8 mouse cellular contexts compared by ENCODE assay signal in genomic region chr13:52976510-52977220, GRCm38 (mm10). TPM values are rescaled to one million over a fixed set of nuclear protein-coding genes. Genes with fewer than 3 reads are reported as not detected.
A peak's percentile ranks its signal among the peaks of the same experiment; 100 is the strongest.
DNase-seq lines count a peak whose midpoint lies in the region; ATAC-seq and TF ChIP-seq lines count a peak whose summit lies in the region.

No protein-coding gene starts in this region.

- no peaks in the 10 kb centered on the region for H3K9me3 ChIP-seq in forebrain, postnatal 0 days (ENCODE audit: low read length)
- no peaks in the 10 kb centered on the region for H3K9me3 ChIP-seq in intestine, postnatal 0 days (ENCODE audit: control insufficient read depth)
- no peaks in the 10 kb centered on the region for H3K9me3 ChIP-seq in midbrain, embryonic 13.5 days

- H3K27me3 ChIP-seq in forebrain, postnatal 0 days (ENCODE audit: insufficient read depth, low read length) = no peaks in the 10 kb centered on the region
- no peaks in the 10 kb centered on the region for H3K27me3 ChIP-seq in intestine, postnatal 0 days (replicated peaks; ENCODE audit: control insufficient read depth, insufficient read depth, low read length)
- no peaks in the 10 kb centered on the region for H3K27me3 ChIP-seq in midbrain, embryonic 13.5 days

- DNase-seq in gastrocnemius, postnatal 25 days = peak; percentile 54
- DNase-seq in gastrocnemius, postnatal 36 days = no peak
- DNase-seq in adrenal gland, adult 8-10 months = peak; percentile 78
- peak; percentile 25 for DNase-seq in forebrain, postnatal 0 days
- DNase-seq in left cerebral cortex, adult 18-20 months (ENCODE audit: low spot score in 2 of 2) = no peak
- no peak for DNase-seq in right cerebral cortex, postnatal 4 days

- WGBS in forebrain, postnatal 0 days = 9% methylated on average over 16 of the region's 16 CpGs
- WGBS in intestine, postnatal 0 days = 31% methylated on average over 16 of the region's 16 CpGs
- 24% methylated on average over 16 of the region's 16 CpGs for WGBS in midbrain, embryonic 13.5 days

- no peak for TF ChIP-seq CTCF in forebrain, postnatal 0 days (IDR thresholded peaks at IDR 0.05; ENCODE audit: low read depth)
- no peak for TF ChIP-seq CTCF in intestine, postnatal 0 days (IDR thresholded peaks at IDR 0.05; ENCODE audit: low read depth)

- H3K4me1 ChIP-seq in forebrain, postnatal 0 days (ENCODE audit: insufficient read depth) = peaks cover 18% of the 10 kb centered on the region
- H3K4me1 ChIP-seq in intestine, postnatal 0 days (replicated peaks; ENCODE audit: control insufficient read depth, insufficient read depth, low read length) = peaks cover 22% of the 10 kb centered on the region; the same call in 1 of the 2 replicates
- peaks cover 37% of the 10 kb centered on the region for H3K4me1 ChIP-seq in midbrain, embryonic 13.5 days (replicated peaks)

- peak overlapping the region; percentile 81 for H3K4me3 ChIP-seq in forebrain, postnatal 0 days (ENCODE audit: low read depth, low read length)
- no peak overlapping the region for H3K4me3 ChIP-seq in intestine, postnatal 0 days (ENCODE audit: low read depth, low read length)
- H3K4me3 ChIP-seq in midbrain, embryonic 13.5 days (replicated peaks) = peak overlapping the region; percentile 83

- intact Hi-C loops in gastrocnemius, postnatal 36 days (cut with DNase I) = loop anchor here (5.0 kb wide), 2 partner anchors 84 to 159 kb away; no protein-coding TSS in a partner anchor

- H3K36me3 ChIP-seq in forebrain, postnatal 0 days (ENCODE audit: insufficient read depth) = no peaks in the 10 kb centered on the region
- no peaks in the 10 kb centered on the region for H3K36me3 ChIP-seq in intestine, postnatal 0 days (ENCODE audit: control insufficient read depth, insufficient read depth)
- H3K36me3 ChIP-seq in midbrain, embryonic 13.5 days = no peaks in the 10 kb centered on the region

- ATAC-seq in forebrain, postnatal 0 days = no peak
- no peak for ATAC-seq in intestine, postnatal 0 days
- no peak for ATAC-seq in midbrain, embryonic 13.5 days

- H3K27ac ChIP-seq in forebrain, postnatal 0 days (ENCODE audit: low read depth, low read length) = no peak overlapping the region
- no peak overlapping the region; the same call in 1 of the 2 replicates for H3K27ac ChIP-seq in intestine, postnatal 0 days (ENCODE audit: low read depth, low read length)
- H3K27ac ChIP-seq in midbrain, embryonic 13.5 days = no peak overlapping the region

- peak overlapping the region; percentile 99 for H3K4me2 ChIP-seq in forebrain, postnatal 0 days (ENCODE audit: low read depth)
- H3K4me2 ChIP-seq in intestine, postnatal 0 days (replicated peaks; ENCODE audit: low read depth) = peak overlapping the region; percentile 53
- peak overlapping the region; percentile 98 for H3K4me2 ChIP-seq in midbrain, embryonic 13.5 days (replicated peaks)

- H3K9ac ChIP-seq in forebrain, postnatal 0 days = peak overlapping the region; percentile 94
- no peak overlapping the region for H3K9ac ChIP-seq in intestine, postnatal 0 days (ENCODE audit: low read depth, low read length)
- peak overlapping the region; percentile 44 for H3K9ac ChIP-seq in midbrain, embryonic 13.5 days (replicated peaks)

RNA-seq across cellular contexts. Expression of gene Nfil3, which starts 4.2 kb away (rescaled TPM):
- 10 to 100 TPM; 21.4 to 53.7 TPM for total RNA-seq in gastrocnemius, postnatal 25 days (2021)
- total RNA-seq in gastrocnemius, postnatal 36 days (2021) = 10 to 100 TPM; 20.0 to 60.9 TPM
- 10 to 100 TPM in 2 of 4 experiments, 1 to 10 TPM in 2; 7.3 to 22.4 (median 9.0) TPM for total RNA-seq in adrenal gland, adult 8-10 months (2022)
- 20.8 and 29.3 TPM in 2 replicates for total RNA-seq in forebrain, postnatal 0 days (2014; rRNA removed)
- 36.8 and 37.7 TPM in 2 replicates for polyA plus RNA-seq in forebrain, postnatal 0 days (2015; fragmentation: Nextera tagmentation; extraction: Ambion mirVana)
- 15.6 and 15.8 TPM in 2 replicates for polyA plus RNA-seq in intestine, postnatal 0 days (2015; fragmentation: Nextera tagmentation; extraction: Ambion mirVana)
- 40.5 and 41.3 TPM in 2 replicates for polyA plus RNA-seq in midbrain, embryonic 13.5 days (2015; fragmentation: Nextera tagmentation; extraction: Ambion mirVana)
- 10 to 100 TPM; 20.3 to 30.0 TPM for total RNA-seq in left cerebral cortex, adult 18-20 months (2021)

RNA-seq across cellular contexts. Expression of gene Auh, which starts 47.2 kb away (rescaled TPM):
- 10 to 100 TPM; 62.9 to 64.6 TPM for total RNA-seq in gastrocnemius, postnatal 25 days (2021)
- 10 to 100 TPM; 61.5 to 70.2 TPM for total RNA-seq in gastrocnemius, postnatal 36 days (2021)
- 100 to 1,000 TPM; 136 to 150 (median 143) TPM for total RNA-seq in adrenal gland, adult 8-10 months (2022)
- 50.3 and 56.2 TPM in 2 replicates for total RNA-seq in forebrain, postnatal 0 days (2014; rRNA removed)
- 55.3 and 58.7 TPM in 2 replicates for polyA plus RNA-seq in forebrain, postnatal 0 days (2015; fragmentation: Nextera tagmentation; extraction: Ambion mirVana)
- polyA plus RNA-seq in intestine, postnatal 0 days (2015; fragmentation: Nextera tagmentation; extraction: Ambion mirVana) = 45.0 and 46.4 TPM in 2 replicates
- 57.1 and 58.4 TPM in 2 replicates for polyA plus RNA-seq in midbrain, embryonic 13.5 days (2015; fragmentation: Nextera tagmentation; extraction: Ambion mirVana)
- total RNA-seq in left cerebral cortex, adult 18-20 months (2021) = 100 to 1,000 TPM; 102 to 108 TPM

Comparison
In these comparisons a context has a peak if more than half of its experiments do, and no peak if none do; other contexts are left out.
1. DNase-seq: peak in gastrocnemius, postnatal 25 days (single experiment), adrenal gland, adult 8-10 months (single experiment) and forebrain, postnatal 0 days (single experiment); none in gastrocnemius, postnatal 36 days (0 of 2), left cerebral cortex, adult 18-20 months (0 of 2) and right cerebral cortex, postnatal 4 days (single experiment).
2. Peak in every context shown above with its lines, with median percentiles within 50 percentile points of each other: H3K4me2 ChIP-seq.